Mouse (Mus musculus): Measurements from ENCODE around the gene Barhl1.

Gene Barhl1

DNA sequence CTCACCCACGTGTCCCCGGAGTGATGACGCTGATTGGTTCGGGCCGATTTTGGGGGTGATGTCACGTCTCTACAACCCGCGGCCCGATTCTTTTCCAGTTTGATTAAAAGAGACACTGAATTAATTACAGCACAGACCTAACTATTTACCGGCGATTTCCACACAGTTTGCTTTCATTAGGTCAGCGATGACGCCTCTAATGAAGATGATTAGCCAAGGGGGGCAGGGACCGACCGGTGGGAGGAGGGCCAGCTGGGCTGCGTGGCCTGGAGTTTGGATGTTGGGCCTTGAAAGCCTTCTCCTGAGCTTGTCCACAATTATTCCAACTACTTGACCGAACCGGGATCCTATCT lies at the start of gene Barhl1:
Barhl1 (minus strand) TSS at position 156 of the 353 bp plus-strand sequence.
- no peak for DNase-seq (ENCODE audit: extremely low spot score)

DNA sequence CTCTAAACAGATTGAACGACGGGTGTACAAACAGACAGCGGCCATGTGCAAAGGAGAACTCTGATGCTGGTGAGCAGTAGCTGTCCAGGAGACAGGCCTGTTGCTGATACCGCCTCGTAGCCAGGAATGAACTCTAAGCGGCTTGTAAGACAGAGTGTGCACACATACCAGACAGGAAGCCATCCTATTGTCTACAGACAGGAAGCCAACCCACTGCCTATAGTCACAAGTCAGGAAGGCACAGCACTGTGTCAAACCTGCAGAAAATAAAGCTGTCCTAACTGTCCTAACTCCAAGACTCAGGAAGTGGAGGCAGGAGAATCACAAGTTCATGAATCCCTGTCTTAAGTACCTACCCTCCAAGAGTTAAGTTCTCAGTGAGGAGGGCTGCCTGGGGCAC lies 47.1 kb upstream of the Barhl1 start:
- DNase-seq (ENCODE audit: extremely low spot score), result no peak

- no peak for DNase-seq (ENCODE audit: extremely low spot score)
Measured at GRCm38 (mm10) chr2:28961636-28962035, 45.2 kb upstream of the Barhl1 start.

DNA sequence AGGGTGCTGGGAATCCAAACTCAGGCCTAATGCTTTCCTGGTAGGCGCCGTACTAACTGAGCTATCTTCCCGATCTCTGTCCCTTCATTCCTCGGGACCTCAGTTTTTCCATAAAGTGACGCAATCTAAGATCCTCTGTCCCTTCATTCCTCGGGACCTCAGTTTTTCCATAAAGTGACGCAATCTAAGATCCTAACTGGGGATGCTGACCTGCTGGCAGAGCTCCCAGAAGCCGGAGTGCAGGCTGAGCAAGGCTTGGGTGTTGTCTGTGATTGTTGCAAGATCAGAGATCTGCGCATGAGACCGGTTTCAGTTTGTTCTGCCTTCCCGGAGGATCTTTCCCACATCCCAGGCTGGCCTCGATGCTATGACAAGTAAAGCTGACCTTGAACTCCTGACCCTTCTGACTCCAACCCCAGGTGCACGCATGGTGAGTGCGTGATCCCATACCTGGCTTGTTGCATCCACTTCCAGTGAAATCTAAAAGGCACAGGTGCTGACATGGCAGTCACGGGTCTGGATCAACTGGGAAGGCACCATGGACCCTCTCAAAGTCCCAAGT lies 44.6 kb upstream of the Barhl1 start:
- no peak for DNase-seq (ENCODE audit: extremely low spot score)

DNA sequence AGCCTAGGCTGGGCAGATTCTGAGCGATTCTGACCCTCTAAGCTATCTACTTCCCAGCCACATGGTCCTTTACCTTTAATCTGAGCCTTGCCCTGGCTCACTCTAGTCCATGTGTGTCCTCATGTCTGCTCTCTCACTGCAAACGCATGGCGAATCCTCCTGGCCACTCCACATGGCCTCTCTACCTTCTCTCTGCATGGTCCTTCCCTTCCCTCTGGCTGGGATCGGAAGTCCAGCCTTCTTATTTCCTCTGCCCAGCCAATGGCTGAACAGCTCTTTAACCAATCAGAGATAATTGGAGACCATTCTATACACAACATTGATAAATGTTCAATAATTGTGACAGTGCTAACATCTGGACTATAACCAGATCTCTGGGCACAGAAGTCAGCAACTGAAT lies 40.4 kb upstream of the Barhl1 start:
- no peak for DNase-seq (ENCODE audit: extremely low spot score)

GRCm38 (mm10) chr2:28954595-28954994 lies 38.1 kb upstream of the Barhl1 start:
- DNase-seq (ENCODE audit: extremely low spot score), result no peak

DNA sequence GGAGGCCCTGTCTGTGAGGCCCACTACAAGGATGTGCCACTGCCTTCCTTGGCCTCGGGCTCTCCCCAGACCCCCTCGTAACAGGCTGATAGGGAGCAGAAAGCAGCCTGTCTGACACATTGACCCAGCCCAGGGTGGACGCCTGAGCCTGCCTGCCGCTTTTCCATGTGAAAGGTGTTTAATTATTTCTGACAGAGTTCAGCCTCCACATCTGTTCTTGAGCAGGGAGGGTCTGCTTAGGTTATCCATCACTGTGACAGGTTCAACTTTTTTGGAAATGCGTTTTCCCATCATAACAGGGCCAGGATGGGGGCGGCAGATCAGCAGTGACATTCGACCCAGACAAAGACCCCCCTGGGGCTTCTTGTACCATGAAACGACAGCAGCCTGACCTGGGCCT lies 36.5 kb upstream of the Barhl1 start:
- peak; percentile 42 for DNase-seq (ENCODE audit: extremely low spot score)

- no peak for DNase-seq (ENCODE audit: extremely low spot score)
Measured at GRCm38 (mm10) chr2:28946312-28946711, 29.8 kb upstream of the Barhl1 start.

DNA sequence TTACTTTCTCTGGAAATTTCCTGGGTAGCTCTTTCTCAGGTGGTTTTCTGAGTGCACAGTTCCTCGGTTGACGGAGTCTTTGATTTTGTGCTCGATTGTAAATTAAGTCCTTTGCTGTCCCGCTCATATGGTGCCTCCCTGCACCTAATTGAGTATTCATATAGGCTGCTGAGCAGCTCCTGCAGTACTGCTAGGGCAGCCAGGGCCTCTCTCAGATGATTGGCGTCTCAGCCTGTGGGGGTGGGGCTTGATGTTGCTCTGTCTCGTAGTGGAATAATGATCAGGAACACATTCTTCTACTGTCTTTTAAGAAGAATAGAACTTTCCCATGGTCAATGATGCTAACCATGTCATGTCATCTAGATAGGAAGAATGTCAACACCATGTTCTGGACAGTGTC lies 28.9 kb upstream of the Barhl1 start:
- DNase-seq (ENCODE audit: extremely low spot score), result no peak

GRCm38 (mm10) chr2:28943666-28944516 lies 27.4 kb upstream of the Barhl1 start:
- DNase-seq (ENCODE audit: extremely low spot score), result no peak

DNA sequence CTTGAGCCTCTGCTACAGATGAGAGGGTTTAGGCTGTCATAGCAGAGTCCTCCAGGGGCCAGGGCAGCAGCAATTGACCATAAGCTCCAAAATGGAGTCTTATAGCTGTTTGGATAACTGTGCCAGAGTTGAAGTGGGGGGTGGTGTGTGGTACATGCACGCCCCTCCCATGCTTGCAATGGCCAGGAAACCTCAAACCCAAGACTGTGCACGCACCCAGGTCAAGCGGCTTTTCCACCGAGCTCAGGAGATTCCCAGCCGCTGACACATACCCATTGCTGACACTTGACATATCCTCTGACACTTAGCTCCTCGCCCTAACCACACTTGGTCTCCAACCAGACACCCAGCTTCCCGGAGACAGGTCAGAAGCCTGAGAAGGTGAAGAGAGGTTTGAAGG lies 22.5 kb upstream of the Barhl1 start:
- no peak for DNase-seq (ENCODE audit: extremely low spot score)

DNA sequence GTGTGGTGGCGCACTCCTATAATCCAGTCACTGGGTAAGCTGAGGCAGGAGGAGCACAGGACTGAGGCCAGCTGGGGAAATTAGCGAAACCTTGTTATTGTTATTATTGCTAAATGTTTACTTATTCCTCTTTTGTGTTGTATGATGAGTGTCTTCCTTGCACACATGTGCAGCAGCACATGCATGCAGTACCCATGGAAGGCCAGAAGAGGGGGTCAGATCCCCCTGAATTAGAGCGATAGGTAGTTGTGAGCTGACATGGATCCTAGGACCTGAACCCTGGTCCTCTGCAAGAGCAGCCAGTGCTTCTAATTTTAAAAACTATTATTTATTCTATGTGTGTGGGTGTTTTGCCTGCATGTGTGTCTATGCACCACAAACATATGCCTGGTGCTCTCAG lies 14.1 kb upstream of the Barhl1 start:
- DNase-seq (ENCODE audit: extremely low spot score), result no peak

DNA sequence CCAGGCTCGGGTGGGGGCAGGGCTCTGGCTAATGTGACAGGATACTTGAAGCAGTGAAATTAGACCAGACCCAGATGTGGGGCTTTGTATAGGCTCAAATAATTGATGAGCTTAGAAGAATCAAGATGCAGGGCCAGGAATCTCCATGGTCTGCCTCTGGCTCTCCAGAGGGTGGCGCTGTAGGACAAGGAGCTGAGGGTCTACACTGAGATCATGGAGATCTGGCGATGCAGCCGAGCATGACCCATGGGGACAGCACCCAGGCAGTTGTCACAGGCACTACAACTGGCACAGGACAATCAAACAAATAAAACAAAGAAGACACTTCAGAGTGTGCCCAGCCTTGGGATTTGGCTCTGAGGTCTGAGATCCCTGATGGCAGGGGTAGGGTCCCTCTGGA lies 7.4 kb upstream of the Barhl1 start:
- peak; percentile 82 for DNase-seq (ENCODE audit: extremely low spot score)

- DNase-seq (ENCODE audit: extremely low spot score), result no peak
Measured at GRCm38 (mm10) chr2:28919001-28919400, 2.5 kb upstream of the Barhl1 start.

DNA sequence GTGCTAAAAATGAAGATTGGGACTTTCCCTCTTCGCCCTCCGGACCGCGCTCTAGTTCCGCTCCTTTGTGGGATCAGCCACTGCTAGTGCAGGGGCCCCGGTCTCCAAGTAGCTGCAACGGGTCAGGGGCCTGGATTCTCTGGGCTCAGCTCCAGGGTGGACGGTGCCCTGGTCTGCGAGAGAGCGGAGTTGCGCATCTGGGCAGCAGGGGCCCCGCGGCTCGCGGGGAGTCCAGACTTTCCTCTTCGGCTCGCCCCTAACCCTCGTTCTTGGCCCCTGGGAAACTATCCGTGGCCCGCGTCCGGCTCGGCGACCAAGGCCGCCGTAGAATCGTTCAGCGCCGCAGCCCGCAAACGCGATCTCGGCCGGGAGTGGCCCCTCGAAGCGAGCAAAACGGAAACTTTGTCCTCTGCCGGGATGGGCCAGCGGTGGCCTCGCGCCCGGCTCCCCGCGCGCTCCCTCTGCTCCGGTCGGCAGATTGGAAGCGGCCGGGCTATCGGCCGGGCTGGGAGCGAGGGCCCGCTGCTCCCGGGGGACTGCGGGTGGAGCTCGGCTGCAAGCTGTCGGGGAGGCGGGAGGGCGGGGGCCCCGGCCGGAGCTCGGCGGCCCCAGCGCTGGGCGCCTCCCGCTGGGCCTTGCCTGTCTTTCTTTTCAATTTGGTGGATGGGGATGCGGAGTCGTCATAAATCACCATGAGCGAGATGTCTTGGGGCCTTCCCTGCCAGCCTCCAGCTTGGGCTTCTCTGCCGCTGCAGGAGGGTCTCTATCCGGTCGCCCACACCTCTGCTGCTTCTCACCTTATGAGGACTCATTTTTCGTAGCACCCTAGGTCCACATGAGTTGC lies 1.3 kb upstream of the Barhl1 start:
- DNase-seq (ENCODE audit: extremely low spot score), result peak; percentile 59

GRCm38 (mm10) chr2:28917156-28917517 lies 669 bp upstream of the Barhl1 start:
- peak; percentile 22 for DNase-seq (ENCODE audit: extremely low spot score)

DNA sequence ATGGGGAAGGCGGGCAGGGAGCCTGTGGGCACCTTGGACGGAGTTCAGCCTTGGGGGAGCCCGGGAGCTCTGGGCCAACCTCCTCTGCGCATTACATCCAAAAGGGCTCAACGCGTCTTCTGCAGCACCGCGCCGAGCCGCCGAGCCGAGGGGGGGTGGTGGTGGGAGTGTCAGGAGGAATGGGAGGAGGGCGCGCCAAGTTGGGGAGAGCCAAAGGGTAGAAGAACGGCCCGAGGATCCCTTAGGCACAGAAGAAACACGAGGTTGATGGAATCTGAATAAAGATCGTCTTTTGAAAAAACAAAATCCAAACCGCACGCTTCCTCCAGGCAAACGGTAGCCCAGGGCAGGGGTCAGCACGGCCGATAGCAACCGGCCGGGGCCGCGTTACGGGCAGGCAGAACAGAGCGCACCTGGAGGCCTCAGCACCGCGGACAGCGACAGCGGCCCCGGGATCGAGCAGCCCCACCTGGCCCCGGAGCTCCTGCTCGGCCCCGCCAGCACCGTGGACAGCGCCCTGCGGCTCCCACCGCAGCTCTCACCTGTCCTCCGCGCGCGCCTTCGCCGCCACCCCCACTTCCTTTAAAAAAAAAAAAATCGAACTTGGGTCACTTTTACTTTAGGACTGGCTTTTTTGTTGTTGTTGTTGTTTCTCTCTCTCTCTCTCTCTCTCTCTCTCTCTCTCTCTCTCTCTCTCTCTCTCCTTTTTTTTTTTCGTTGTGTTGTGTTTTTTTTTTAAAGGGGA lies 528 bp downstream of the Barhl1 start:
- DNase-seq (ENCODE audit: extremely low spot score), result peak; percentile 79

DNA sequence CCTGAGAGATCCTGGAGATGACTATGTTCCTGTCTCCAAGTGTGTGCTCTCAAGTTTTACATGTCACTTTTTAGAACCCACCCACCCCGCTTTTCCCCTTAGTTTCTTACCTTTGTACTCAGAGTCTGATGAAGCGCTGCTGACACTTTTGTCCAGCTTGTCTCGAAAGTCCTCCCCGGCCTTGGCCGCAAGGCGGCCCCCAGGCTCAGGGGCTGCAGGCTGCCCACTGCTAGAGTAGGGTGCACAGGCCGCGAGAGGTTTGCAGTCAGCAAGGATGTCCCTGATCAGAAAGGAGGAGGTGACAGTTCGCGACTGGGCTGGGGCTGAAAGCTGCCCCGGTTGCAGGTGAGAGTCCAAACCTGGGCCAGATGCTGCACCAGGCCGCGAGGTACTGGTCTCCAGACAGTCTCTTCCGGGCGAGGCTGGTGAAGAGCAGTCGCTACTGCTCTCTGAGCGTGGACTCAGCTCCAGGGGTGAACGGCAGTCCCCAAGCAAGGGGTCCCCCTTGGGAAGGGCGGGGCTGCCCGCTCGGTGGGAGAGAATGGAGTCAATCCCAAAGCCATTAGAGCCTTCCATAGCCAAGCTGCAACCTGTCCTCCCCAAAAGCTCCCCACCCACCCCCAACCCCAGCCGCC lies 1.2 kb downstream of the Barhl1 start:
- no peak for DNase-seq (ENCODE audit: extremely low spot score)

DNA sequence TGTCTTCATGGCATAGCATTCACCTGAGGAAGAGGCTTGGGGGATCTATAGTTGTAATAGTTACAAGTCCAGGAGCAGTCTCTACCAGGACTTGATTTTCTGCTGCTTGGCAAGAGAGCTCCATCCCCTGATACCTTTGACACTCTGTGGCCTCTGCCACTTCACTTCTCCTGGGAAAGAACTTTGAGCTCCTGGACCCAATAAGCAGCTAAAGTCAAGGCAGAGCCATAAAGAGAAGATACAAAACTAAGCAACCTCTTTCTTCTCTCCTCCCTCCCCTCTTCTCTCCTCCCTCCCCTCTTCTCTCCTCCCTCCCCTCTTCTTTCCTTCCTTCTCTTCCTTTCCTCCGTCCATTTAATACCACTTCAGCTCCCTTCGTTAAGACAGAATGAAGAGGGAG lies 2.3 kb downstream of the Barhl1 start:
- DNase-seq (ENCODE audit: extremely low spot score), result no peak

DNA sequence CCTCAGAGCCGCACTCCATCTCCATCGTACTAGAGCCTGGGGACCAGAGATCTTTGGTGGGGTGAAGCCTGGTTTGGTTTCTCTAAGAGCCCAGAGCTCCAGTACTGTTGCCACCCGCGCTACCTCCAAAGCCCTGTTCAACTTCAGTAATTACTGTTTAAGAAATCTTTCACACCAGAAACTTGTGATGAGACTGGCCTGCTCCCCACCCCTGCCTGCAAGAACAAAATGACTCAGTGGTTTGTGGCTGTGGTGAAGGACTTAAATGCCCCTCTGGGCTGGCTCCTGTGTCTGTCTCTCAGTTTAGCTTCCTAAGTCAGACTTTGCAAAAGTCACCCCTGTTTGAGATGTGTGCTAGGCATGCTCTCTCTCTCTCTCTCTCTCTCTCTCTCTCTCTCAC lies 3.5 kb downstream of the Barhl1 start:
- DNase-seq (ENCODE audit: extremely low spot score), result no peak

DNA sequence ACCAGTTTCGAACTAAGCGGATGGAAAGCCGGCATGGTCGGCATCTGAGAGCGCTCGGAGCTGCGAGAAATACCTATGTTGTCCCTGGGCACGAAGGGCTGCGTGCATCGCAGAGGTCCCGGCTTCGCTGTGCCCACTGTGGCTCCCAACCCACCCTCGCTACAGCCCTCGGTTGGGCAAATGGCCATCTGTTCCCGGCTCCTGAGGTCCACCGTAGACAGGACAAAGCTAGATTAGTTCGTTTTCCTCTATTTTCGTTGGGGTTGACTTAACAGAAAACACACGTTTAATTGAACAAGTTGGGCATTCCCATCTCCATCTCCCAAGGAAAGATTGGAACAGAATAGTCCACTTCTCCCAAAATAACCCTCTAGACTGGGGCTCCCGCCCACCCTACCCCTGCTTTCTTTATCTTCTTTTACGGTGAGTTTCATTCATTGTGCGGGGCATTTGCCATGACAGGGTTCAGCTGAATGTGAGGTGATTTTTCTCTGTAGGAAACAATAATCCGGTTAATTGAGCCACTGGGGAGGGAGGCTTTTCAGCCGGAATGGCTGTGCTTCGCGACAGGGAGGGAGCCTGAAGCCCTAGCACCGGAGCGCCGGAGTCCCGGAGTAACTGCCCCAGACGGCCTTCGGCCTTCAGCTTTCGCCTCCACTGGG lies 4.3 kb downstream of the Barhl1 start:
- peak; percentile 51 for DNase-seq (ENCODE audit: extremely low spot score)

Data from embryo, embryonic 9.5 days (tissue).